ENCODE assay signal across 8 mouse cellular contexts in genomic region chr10:77152178-77152621, GRCm38 (mm10). TPM values are rescaled to one million over a fixed set of nuclear protein-coding genes. Genes with fewer than 3 reads are reported as not detected.
A peak's percentile ranks its signal among the peaks of the same experiment; 100 is the strongest.
DNase-seq lines count a peak whose midpoint lies in the region; ATAC-seq lines count a peak whose summit lies in the region.

No protein-coding gene starts in this region.

- peak; percentile 45 for ATAC-seq in intestine, embryonic 16.5 days
- peak; percentile 91 for ATAC-seq in midbrain, embryonic 11.5 days (ENCODE audit: low FRiP score)

- no peaks in the 10 kb centered on the region for H3K36me3 ChIP-seq in intestine, embryonic 16.5 days (ENCODE audit: control insufficient read depth, insufficient read depth, low read length)
- no peaks in the 10 kb centered on the region for H3K36me3 ChIP-seq in midbrain, embryonic 11.5 days (ENCODE audit: control insufficient read depth, insufficient read depth, low read length)

- H3K27ac ChIP-seq in intestine, embryonic 16.5 days (ENCODE audit: low read length): peak overlapping the region; percentile 38; the same call in 1 of the 2 replicates
- H3K27ac ChIP-seq in midbrain, embryonic 11.5 days (ENCODE audit: low read depth, low read length): no peak overlapping the region

- no peak overlapping the region for H3K4me2 ChIP-seq in intestine, embryonic 16.5 days (ENCODE audit: low read depth, low read length)
- H3K4me2 ChIP-seq in midbrain, embryonic 11.5 days: no peak overlapping the region

- no peaks in the 10 kb centered on the region for H3K9me3 ChIP-seq in intestine, embryonic 16.5 days (ENCODE audit: control insufficient read depth, low read length)
- H3K9me3 ChIP-seq in midbrain, embryonic 11.5 days (ENCODE audit: control insufficient read depth, low read length): no peaks in the 10 kb centered on the region

- H3K9ac ChIP-seq in intestine, embryonic 16.5 days (ENCODE audit: low read depth, low read length): no peak overlapping the region
- no peak overlapping the region for H3K9ac ChIP-seq in midbrain, embryonic 11.5 days (ENCODE audit: low read length)

- no peaks in the 10 kb centered on the region for H3K27me3 ChIP-seq in intestine, embryonic 16.5 days (replicated peaks; ENCODE audit: control insufficient read depth, insufficient read depth, low read length)
- no peaks in the 10 kb centered on the region for H3K27me3 ChIP-seq in midbrain, embryonic 11.5 days (ENCODE audit: control insufficient read depth, insufficient read depth, low read length)

- no peak overlapping the region for H3K4me3 ChIP-seq in intestine, embryonic 16.5 days (ENCODE audit: low read length)
- H3K4me3 ChIP-seq in midbrain, embryonic 11.5 days (ENCODE audit: low read depth, low read length): no peak overlapping the region

- peaks cover 40% of the 10 kb centered on the region for H3K4me1 ChIP-seq in intestine, embryonic 16.5 days (ENCODE audit: control insufficient read depth, insufficient read depth, low read length)
- H3K4me1 ChIP-seq in midbrain, embryonic 11.5 days (ENCODE audit: control insufficient read depth, insufficient read depth, low read length): peaks cover 33% of the 10 kb centered on the region

- DNase-seq in adrenal gland, adult 2 months: peak; percentile 75
- DNase-seq in adrenal gland, postnatal 4 days (ENCODE audit: low spot score in 2 of 2): no peak
- peak; percentile 61 to 63 for DNase-seq in adrenal gland, postnatal 36 days
- DNase-seq in midbrain, embryonic 11.5 days (ENCODE audit: low spot score, missing footprints): peak; percentile 91
- DNase-seq in ovary, postnatal 10 days (ENCODE audit: low spot score): no peak
- no peak for DNase-seq in frontal cortex, postnatal 14 days (ENCODE audit: low spot score in 2 of 2)
- DNase-seq in gastrocnemius, adult 8-10 months (ENCODE audit: low spot score in 2 of 2): no peak

- 27% methylated on average over 2 of the region's 2 CpGs for WGBS in intestine, embryonic 16.5 days
- WGBS in midbrain, embryonic 11.5 days: 44% methylated on average over 1 of the region's 2 CpGs

RNA-seq across cellular contexts. Expression of gene Col18a1, which starts 14.1 kb away (rescaled TPM):
- 10 to 100 TPM; 26.7 to 40.0 TPM for total RNA-seq in adrenal gland, adult 2 months (2021)
- 75.8 and 78.8 TPM in 2 replicates for polyA plus RNA-seq in adrenal gland, adult 2 months (2012; rRNA removed)
- 10 to 100 TPM; 96.8 to 99.4 TPM for total RNA-seq in adrenal gland, postnatal 4 days (2021)
- total RNA-seq in adrenal gland, postnatal 36 days (2021): 10 to 100 TPM; 22.9 to 44.0 TPM
- 48.6 and 54.3 TPM in 2 replicates for polyA plus RNA-seq in intestine, embryonic 16.5 days (2015; fragmentation: Nextera tagmentation; extraction: Ambion mirVana)
- polyA plus RNA-seq in midbrain, embryonic 11.5 days (2014; fragmentation: Nextera tagmentation; extraction: Ambion mirVana): 46.8 and 52.2 TPM in 2 replicates
- 1 to 10 TPM; 2.2 to 5.9 (median 3.7) TPM for total RNA-seq in gastrocnemius, adult 8-10 months (2022)

Comparison
In these comparisons a context has a peak if more than half of its experiments do, and no peak if none do; other contexts are left out.
1. DNase-seq: peak in adrenal gland, adult 2 months (single experiment), adrenal gland, postnatal 36 days (2 of 2) and midbrain, embryonic 11.5 days (single experiment); none in adrenal gland, postnatal 4 days (0 of 2), ovary, postnatal 10 days (single experiment), frontal cortex, postnatal 14 days (0 of 2) and gastrocnemius, adult 8-10 months (0 of 2).